Mouse (Mus musculus): ENCODE results near the gene Arhgap8. TPM values are rescaled to one million over a fixed set of nuclear protein-coding genes. Genes with fewer than 3 reads are reported as not detected.
"Not testable (repeated sequence)": the region's sequence is repeated elsewhere in the genome, so short reads cannot be mapped to it uniquely, and the experiment has no call there.

The Arhgap8 gene
- polyA plus RNA-seq, 1 experiment from 2014 or later: 3.5 TPM

DNA sequence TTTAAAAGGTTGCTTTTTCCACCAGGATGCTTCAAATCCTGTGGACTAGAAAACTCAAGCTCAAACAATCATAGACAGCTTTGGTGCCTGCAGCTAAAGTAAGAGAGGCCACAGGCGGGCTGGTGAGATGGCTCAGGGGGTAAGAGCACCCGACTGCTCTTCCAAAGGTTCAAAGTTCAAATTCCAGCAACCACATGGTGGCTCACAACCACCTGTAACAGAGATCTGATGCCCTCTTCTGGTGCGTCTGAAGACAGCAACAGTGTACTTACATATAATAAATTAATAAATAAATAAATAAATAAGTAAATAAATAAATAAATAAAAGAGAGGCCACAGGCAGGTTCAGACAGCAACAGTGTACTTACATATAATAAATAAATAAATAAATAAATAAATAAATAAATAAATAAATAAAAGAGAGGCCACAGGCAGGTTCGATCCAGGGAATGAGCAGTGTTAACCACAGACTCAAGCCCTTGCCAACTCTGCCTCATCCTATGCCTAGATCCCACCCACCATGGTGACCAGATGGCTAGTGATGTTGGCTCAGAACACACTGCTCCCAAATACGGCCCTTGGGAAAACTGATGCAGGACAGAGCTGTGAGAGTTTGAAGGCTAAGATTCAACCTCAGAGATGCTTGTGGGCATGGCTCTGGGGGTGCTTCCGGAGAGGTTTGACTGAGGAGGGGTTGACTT lies 2.1 kb upstream of the Arhgap8 start:
- H3K9me3 ChIP-seq (replicated peaks); H3K27me3 ChIP-seq; H3K36me3 ChIP-seq; H3K4me2 ChIP-seq; H3K9ac ChIP-seq; H3K4me3 ChIP-seq; ATAC-seq (replicated peaks; ENCODE audit: insufficient number of reproducible peaks, insufficient read depth, low FRiP score, low read depth); H3K27ac ChIP-seq: not testable (repeated sequence)
- H3K4me1 ChIP-seq (replicated peaks): peaks cover 32% of the 10 kb centered on the region
- WGBS: 72% methylated on average over 6 of the region's 6 CpGs

DNA sequence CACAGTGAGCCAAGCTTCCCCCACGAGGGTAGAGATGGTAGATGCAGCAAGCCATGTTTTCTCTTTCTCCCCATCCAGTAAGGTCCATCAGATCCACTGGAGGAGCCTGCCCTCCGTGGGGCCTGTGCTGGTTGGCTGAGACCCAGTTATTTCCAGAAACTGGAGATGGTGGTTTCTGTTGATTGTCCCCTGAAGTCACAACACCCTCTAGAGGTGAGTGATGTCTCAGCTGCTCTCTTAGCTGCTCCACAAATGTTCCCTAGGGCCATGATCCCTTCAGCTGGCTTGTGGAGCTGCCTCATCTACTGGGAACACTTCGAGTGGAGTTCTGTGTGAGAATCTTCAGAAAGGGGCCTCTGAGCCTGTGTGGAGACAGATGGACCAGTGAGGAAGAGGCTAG lies 1.1 kb upstream of the Arhgap8 start:
- Histone ChIP-seq H3K27ac (no peak overlapping the region), H3K27me3 (0 out of 2 replicates have a peak, but pooled peaks cover 4% of the 10 kb centered on the region), H3K9me3 (replicated peaks) (no peaks in the 10 kb centered on the region), H3K9ac (no peak overlapping the region), H3K4me3 (no peak overlapping the region), H3K36me3 (no peaks in the 10 kb centered on the region), H3K4me1 (replicated peaks) (peaks cover 25% of the 10 kb centered on the region), H3K4me2 (no peak overlapping the region)
- 62% methylated on average over 3 of the region's 3 CpGs for WGBS
- no peak for ATAC-seq (replicated peaks; ENCODE audit: insufficient number of reproducible peaks, insufficient read depth, low FRiP score, low read depth)

DNA sequence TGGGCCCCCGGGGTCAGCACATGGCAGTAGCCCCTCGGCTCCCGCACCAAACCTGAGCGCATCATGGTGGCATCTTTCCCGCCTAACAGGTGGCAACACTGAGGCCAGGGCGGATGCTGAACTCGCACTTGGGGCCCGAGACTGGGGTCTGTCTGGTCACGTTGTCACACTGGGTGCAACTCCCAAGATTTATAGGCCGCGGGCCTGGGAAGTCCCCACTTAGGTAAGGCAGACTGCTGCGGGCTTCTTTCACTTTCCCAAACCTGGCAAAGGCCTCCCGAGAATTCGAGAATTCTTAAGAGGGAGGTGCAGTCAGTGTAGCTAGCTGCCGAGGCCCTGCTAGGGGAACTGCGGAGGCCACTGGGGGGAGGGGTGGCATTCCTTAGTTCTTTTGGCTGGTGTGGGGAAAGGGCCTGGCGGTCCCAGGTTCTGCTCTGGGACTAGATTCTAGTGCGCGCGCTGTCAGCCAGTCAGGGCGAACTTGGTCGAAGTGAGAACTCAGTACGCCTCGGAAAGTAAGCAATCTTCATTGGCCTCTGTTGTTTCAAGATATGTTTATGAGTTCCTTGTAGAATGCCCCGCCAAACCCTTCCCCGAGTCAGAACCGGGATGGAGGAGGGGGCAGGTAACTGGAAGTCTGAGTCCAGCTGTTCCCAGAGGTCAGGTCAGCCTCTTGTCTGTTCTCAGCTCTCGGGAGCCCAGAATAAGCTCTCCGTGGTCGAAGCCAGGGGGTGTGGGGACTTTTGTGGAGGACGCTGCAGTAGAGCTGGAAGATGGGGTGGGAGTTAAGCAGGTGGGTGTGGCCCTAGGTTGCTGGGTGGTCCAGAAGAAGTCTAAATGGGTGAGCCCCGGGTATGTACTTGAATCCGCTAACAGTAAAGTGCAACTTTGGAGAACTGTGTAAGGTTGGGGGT lies 696 bp downstream of the Arhgap8 start:
- Histone ChIP-seq H3K27ac (peak overlapping the region; percentile 16; the same call in 1 of the 2 replicates), H3K4me2 (peak overlapping the region; percentile 83), H3K9me3 (replicated peaks) (no peaks in the 10 kb centered on the region), H3K4me3 (peak overlapping the region; percentile 52), H3K36me3 (no peaks in the 10 kb centered on the region), H3K27me3 (0 out of 2 replicates have a peak, but pooled peaks cover 4% of the 10 kb centered on the region), H3K9ac (peak overlapping the region; percentile 55), H3K4me1 (replicated peaks) (peaks cover 16% of the 10 kb centered on the region)
- WGBS: 7% methylated on average over 33 of the region's 33 CpGs
- ATAC-seq (replicated peaks; ENCODE audit: insufficient number of reproducible peaks, insufficient read depth, low FRiP score, low read depth): no peak

DNA sequence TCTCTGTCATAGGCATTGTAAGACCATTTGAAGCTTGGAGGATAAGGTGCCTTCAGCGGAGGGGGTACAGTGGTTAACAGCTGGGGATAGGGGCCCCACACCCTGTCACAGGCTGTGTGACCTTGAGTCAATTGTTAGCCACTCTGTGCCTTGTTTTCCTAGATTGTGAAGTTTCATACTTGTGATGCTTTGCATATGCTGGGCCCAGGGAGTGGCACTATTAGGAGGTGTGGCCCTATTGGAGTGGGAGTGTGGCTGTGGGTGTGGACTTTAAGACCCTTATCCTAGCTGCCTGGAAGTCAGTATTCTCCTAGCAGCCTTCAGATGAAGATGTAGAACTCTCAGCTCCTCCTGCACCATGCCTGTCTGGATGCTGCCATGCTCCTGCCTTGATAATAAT lies 3.8 kb downstream of the Arhgap8 start:
- not testable (repeated sequence) for H3K4me2 ChIP-seq; H3K27me3 ChIP-seq; H3K36me3 ChIP-seq; H3K9me3 ChIP-seq (replicated peaks); H3K4me3 ChIP-seq; H3K27ac ChIP-seq; ATAC-seq (replicated peaks; ENCODE audit: insufficient number of reproducible peaks, insufficient read depth, low FRiP score, low read depth); H3K9ac ChIP-seq
- H3K4me1 ChIP-seq (replicated peaks): peaks cover 24% of the 10 kb centered on the region
- WGBS: 93% methylated on average over 1 of the region's 1 CpGs

DNA sequence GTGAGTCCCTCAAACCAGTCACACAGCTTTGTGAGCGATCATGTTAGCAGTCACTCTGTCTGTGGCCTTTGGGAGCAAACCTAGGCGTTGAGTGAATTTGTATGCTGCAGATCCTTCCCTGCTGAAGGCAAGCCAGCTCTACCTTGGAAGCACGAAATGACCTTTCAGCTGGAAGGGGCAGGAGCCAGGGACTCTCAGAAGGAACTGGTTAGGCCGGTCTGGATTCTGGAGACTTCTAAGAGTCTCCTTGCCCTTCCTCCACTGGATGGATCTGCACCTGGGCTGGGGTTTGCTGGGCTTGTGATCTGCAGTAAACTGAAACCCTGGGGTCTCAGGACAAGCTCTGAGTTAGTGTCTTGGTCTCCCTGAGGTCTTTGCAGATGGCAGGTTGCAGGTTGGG lies 4.3 kb downstream of the Arhgap8 start:
- Histone ChIP-seq H3K9me3 (replicated peaks) (no peaks in the 10 kb centered on the region), H3K27ac (no peak overlapping the region), H3K4me3 (no peak overlapping the region), H3K9ac (no peak overlapping the region), H3K4me1 (replicated peaks) (peaks cover 24% of the 10 kb centered on the region), H3K36me3 (no peaks in the 10 kb centered on the region), H3K27me3 (0 out of 2 replicates have a peak, but pooled peaks cover 4% of the 10 kb centered on the region), H3K4me2 (no peak overlapping the region)
- 63% methylated on average over 4 of the region's 4 CpGs for WGBS
- ATAC-seq (replicated peaks; ENCODE audit: insufficient number of reproducible peaks, insufficient read depth, low FRiP score, low read depth): no peak

DNA sequence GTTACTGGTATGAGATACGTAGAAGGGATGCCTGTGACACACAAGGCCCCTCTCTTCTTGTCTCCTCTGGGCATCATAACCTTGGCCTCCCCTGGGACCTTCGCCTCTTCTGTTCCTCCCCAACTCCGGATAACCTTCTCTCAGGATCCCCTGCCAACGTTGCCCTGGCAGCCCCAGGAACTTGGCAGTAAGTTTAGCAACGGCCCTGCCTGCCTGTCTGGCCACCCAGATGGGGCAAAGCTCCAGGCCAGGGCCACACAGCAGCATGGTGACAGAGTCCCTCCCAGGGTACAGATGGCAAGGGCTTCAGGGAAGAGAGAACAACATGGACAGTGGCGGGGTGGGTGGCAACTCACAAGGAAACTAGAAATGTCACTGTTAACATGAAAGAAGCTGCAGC lies 9.8 kb downstream of the Arhgap8 start:
- Histone ChIP-seq H3K4me3 (no peak overlapping the region), H3K4me1 (replicated peaks) (peaks cover 14% of the 10 kb centered on the region), H3K36me3 (no peaks in the 10 kb centered on the region), H3K9me3 (replicated peaks) (no peaks in the 10 kb centered on the region), H3K27ac (no peak overlapping the region), H3K4me2 (no peak overlapping the region), H3K9ac (no peak overlapping the region), H3K27me3 (no peaks in the 10 kb centered on the region)
- ATAC-seq (replicated peaks; ENCODE audit: insufficient number of reproducible peaks, insufficient read depth, low FRiP score, low read depth): no peak
- WGBS: 70% methylated on average over 6 of the region's 6 CpGs

DNA sequence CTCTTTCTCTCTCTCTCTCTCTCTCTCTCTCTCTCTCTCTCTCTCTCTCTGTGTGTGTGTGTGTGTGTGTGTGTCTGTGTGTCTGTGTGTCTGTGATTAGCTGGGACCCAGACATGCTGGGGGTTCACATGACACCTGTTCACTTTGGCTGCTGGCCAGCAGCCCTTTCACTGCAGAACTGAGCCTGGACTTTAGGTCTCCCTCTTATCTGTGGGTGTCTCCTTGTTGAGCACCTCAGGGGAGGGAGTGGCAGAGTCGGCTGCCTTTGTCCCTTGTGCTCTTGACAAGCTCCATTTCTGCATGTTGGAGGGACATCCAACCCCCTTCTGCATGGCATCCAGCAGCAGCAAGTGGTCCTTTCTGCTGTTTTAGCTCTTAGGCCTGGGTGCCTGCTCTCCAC lies 11.0 kb downstream of the Arhgap8 start:
- H3K4me3 ChIP-seq: no peak overlapping the region
- WGBS: 30% methylated on average over 1 of the region's 1 CpGs
- ATAC-seq (replicated peaks; ENCODE audit: insufficient number of reproducible peaks, insufficient read depth, low FRiP score, low read depth): no peak

DNA sequence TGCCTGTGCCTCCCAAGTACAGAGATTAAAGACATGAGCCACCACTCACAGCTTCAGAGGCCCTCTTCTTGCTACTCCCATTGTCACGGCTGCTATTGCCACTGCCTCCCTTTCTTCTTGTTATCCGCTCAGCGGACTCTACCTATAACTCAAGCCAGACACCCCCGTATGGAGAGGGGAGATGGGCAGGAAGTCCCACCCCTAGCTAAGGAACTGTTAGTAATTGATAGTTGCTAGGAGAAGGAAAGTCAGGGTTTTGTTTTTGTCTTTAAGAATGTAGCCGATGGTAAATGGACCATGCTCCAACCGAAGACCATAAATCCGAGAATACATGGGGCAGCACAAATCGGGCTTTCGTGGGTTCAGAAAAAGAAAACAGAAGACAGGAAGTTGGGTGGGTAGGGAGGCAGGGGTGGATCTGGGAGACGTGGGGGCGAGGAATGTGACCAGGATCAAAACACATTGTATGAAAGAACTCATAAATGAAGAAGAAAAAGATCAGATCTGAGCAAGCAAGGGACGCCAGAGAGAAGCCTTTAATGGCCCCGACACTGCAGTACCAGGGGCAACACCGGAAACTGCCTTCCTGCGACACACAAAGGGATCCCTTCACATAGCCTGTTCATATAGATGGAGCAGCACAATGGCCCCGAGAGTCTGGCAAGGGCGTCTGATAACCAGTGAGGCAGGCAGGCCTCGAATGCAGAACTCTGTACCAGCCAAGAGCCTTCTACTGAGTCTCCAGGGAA lies 12.0 kb downstream of the Arhgap8 start:
- H3K36me3 ChIP-seq: no peaks in the 10 kb centered on the region
- H3K4me3 ChIP-seq: no peak overlapping the region
- no peak for ATAC-seq (replicated peaks; ENCODE audit: insufficient number of reproducible peaks, insufficient read depth, low FRiP score, low read depth)
- 57% methylated on average over 18 of the region's 18 CpGs for WGBS
- H3K4me2 ChIP-seq: no peak overlapping the region
- no peak overlapping the region for H3K27ac ChIP-seq
- no peaks in the 10 kb centered on the region for H3K9me3 ChIP-seq (replicated peaks)
- peaks cover 14% of the 10 kb centered on the region for H3K4me1 ChIP-seq (replicated peaks)
- H3K9ac ChIP-seq: no peak overlapping the region
- no peaks in the 10 kb centered on the region for H3K27me3 ChIP-seq

More for the DNA sequence above, 11.0 kb downstream of the Arhgap8 start:
- peaks cover 14% of the 10 kb centered on the region for H3K4me1 ChIP-seq (replicated peaks)
- no peak overlapping the region for H3K9ac ChIP-seq
- H3K4me2 ChIP-seq: no peak overlapping the region
- H3K27me3 ChIP-seq: no peaks in the 10 kb centered on the region
- no peaks in the 10 kb centered on the region for H3K9me3 ChIP-seq (replicated peaks)
- no peaks in the 10 kb centered on the region for H3K36me3 ChIP-seq
- H3K27ac ChIP-seq: no peak overlapping the region

DNA sequence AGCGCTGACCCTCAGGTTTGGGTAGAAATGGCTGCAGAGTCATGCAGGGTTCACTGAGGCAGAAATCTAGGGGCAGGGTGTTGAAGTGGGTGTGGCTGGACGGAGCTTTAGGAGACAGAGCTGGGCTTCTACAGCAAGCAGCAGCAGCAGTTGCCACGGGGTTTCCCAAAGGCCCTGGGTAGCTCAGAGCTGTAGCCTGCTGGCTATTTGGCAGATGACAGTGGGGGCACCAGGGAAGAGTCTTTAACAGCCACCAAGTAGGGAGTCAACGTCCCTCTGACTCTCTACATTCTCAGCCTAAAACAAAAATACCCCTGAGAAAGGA lies 12.5 kb downstream of the Arhgap8 start:
- ATAC-seq (replicated peaks; ENCODE audit: insufficient number of reproducible peaks, insufficient read depth, low FRiP score, low read depth): no peak
- H3K27ac ChIP-seq: no peak overlapping the region
- no peaks in the 10 kb centered on the region for H3K27me3 ChIP-seq
- no peaks in the 10 kb centered on the region for H3K9me3 ChIP-seq (replicated peaks)
- H3K9ac ChIP-seq: no peak overlapping the region
- H3K4me3 ChIP-seq: no peak overlapping the region
- no peak overlapping the region for H3K4me2 ChIP-seq
- 71% methylated on average over 4 of the region's 4 CpGs for WGBS
- H3K36me3 ChIP-seq: no peaks in the 10 kb centered on the region
- H3K4me1 ChIP-seq (replicated peaks): peaks cover 14% of the 10 kb centered on the region

DNA sequence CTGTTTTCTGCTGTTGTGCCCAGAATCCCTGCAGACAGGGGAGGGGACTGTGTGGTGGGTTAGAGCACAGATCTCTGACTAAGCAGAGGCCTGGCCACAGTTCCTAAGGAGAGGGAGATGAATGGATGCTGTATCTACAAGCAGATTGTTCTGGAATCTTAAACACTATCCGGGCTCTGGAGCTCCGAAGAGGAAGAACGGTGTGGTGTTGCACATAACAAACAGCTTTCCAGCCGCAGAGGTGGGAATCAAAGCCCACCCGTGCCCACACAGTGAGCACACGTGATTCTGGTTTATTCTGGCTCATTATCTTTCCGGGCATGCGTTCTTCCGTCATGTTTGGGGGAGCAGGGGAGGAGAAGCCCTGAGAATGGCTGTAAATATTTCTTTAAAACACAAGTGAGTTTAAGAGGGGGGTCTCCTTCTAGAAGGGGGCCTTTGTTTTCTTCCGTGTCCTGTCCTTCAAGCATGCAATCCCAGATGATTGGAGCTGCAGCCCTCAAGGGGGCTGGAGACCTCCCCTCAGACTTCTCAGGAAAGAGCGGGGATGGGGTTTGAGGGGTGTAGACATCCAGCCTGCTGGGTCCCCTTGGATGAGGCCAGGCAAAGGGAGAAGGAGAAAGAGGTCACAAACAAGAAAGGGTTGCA lies 16.6 kb downstream of the Arhgap8 start:
- no peaks in the 10 kb centered on the region for H3K36me3 ChIP-seq
- 73% methylated on average over 11 of the region's 11 CpGs for WGBS

DNA sequence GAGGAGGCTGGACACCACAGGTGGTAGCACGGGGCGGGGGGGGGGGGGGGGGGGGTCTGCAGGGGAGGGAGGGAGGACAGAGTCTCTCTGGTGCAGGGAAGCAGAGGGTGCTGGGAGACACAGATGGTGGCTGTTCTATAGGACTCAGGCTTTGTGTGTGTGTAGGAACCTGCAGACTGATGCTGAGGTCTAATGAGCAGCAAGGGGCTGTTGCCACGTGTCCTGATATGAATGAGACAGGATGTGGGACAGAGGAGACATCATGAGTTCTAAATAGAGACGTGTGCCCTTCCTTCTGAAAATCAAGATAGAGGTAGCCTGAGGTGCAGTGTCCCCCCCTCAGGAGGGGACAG lies 17.1 kb downstream of the Arhgap8 start:
- no peak overlapping the region for H3K27ac ChIP-seq
- H3K4me1 ChIP-seq (replicated peaks): no peaks in the 10 kb centered on the region
- no peak overlapping the region for H3K9ac ChIP-seq
- WGBS: 49% methylated on average over 2 of the region's 4 CpGs
- H3K27me3 ChIP-seq: no peaks in the 10 kb centered on the region
- H3K4me2 ChIP-seq: no peak overlapping the region
- no peaks in the 10 kb centered on the region for H3K9me3 ChIP-seq (replicated peaks)
- H3K36me3 ChIP-seq: no peaks in the 10 kb centered on the region
- ATAC-seq (replicated peaks; ENCODE audit: insufficient number of reproducible peaks, insufficient read depth, low FRiP score, low read depth): no peak
- no peak overlapping the region for H3K4me3 ChIP-seq

More for the DNA sequence above, 16.6 kb downstream of the Arhgap8 start:
- Histone ChIP-seq H3K4me3 (no peak overlapping the region), H3K4me2 (no peak overlapping the region), H3K9ac (no peak overlapping the region), H3K27me3 (no peaks in the 10 kb centered on the region), H3K9me3 (replicated peaks) (no peaks in the 10 kb centered on the region), H3K4me1 (replicated peaks) (no peaks in the 10 kb centered on the region), H3K27ac (no peak overlapping the region)
- ATAC-seq (replicated peaks; ENCODE audit: insufficient number of reproducible peaks, insufficient read depth, low FRiP score, low read depth): no peak
